Mouse (Mus musculus): Measurements from ENCODE around the gene Pard6b.
"Not testable (repeated sequence)": the region's sequence is repeated elsewhere in the genome, so short reads cannot be mapped to it uniquely, and the experiment has no call there.

Pard6b gene

GRCm38 (mm10) chr2:168103341-168103740, 22.5 kb downstream of the Pard6b start:
- DNase-seq = no peak

DNA sequence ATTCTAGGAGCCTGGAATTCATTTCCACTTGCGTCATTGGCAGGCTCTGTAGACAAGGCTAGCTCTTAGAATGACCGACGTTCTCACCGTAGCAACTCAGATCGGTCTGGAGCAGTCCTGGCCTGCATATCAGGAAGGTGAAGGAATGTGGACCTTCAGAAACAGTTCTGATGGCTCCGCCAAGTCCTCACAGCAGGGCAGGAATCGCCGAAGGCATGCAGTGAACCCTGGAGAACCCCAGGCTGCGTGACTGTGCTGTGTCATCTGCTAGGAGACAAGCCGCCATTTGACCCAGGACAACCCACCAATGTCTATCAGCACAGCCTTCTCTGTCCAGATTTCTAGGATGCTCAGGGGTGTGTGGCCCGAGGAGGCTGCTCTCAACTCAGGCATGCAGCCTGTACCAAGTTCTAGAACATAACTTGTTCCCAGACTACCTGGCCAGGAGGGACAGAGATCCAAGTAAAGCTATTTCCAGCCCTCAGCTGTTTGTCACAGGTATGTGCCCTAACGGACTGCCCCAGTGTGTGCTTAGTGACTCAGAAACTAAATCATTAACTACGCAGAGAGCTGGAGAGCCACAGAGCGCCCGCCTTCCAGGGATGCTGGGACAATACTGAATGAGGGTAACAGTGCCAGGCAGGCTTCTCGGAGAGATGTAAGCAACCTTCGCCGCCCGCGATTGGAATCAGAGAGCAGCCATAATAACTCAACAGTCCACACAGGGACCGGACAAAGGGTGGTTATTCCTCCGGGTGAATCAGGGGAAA, 23.8 kb downstream of the Pard6b start:
- no peak for DNase-seq

DNA sequence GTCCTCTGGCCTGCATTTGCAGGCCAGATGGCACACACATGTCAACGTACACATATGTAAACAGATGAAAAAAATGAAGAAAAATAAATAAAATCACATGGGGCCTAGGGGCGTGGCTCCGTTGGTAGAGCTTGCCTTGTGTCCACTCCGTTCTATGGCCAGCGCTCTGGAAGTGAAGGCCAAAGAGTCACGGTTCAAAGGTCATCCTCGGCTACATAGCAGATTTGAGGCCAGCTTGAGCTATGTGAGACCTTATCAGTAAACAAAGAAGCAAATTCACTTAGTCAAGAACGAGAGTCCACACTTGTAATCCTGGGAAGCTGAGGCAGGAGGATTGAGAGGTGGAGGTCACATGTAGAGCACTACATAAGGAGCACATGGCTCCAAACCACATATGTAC, 24.5 kb downstream of the Pard6b start:
- no peak for DNase-seq

DNA sequence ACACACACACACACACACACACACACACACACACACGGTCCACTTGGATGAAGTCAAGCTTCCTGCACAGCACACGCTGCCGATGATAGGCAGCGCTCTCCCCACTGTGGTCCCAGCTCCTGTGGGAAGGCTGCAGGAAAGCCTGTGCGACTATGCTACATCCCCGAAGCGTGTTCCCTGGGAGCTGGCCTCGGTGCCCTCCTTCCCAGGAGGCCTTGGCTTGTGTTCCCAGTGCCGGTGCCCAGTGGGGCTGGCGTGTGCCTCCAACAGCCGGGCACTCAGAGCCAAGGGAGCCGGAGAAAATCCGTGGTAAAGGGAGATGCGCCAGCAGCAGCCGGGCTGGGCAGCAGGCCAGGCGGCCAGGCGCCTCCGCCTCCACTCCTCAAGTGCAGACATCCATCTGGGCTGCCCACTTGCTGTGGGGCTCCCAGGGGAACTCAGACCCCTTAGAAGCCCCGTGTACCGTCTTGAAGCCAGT, 25.9 kb downstream of the Pard6b start:
- DNase-seq = no peak

GRCm38 (mm10) chr2:168107356-168107755, 26.6 kb downstream of the Pard6b start:
- DNase-seq = no peak

- DNase-seq = not testable (repeated sequence)
These were observed 27.1 kb downstream of the Pard6b start for GRCm38 (mm10) chr2:168107901-168108300.

DNA sequence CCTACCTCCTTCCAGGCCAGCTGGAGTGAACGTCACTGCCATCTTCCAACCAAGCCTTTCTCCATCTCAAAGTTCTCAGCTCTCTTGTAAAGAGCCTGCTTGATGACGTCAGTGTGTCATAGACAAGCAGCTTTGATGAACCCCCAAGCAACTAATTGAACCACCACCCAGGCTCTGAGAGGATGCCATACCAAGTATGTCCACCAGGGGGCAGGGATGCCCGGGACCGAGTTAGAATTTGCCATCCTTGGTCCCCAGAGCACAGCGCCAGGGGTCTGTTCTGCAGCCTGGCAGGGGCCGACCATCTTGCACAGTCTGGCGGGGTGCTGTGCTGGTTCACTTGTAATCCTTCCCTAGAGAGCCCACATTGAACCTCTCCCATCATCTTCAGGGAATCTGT, 31.1 kb downstream of the Pard6b start:
- peak; percentile 33 to 77 for DNase-seq

DNA sequence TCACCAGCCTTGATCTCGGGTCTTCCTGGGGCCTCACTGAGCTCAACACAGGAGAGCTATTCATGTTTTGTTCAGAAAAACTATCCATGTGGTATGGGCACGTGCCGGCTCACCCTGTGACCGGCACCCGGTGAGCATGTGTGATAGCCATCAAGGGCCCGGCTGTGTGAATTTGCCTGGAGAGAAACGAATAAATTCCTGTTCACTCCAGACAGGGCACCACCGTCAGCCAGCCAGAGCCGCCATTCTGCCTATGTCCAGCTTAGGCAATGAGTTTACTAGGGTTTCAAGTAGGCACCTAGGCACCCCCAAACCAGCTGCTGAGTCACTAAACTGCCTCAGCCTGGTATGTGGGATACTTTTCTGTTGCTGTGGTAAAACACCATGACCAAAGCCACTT, 32.5 kb downstream of the Pard6b start:
- DNase-seq = no peak

GRCm38 (mm10) chr2:168113692-168114091, 32.9 kb downstream of the Pard6b start:
- no peak for DNase-seq

- no peak for DNase-seq
These were observed 34.0 kb downstream of the Pard6b start for GRCm38 (mm10) chr2:168114699-168115350.

GRCm38 (mm10) chr2:168115826-168116225, 35.0 kb downstream of the Pard6b start:
- DNase-seq = no peak

- DNase-seq = peak; percentile 37 to 62
These were observed 36.3 kb downstream of the Pard6b start for GRCm38 (mm10) chr2:168117147-168117546.

DNA sequence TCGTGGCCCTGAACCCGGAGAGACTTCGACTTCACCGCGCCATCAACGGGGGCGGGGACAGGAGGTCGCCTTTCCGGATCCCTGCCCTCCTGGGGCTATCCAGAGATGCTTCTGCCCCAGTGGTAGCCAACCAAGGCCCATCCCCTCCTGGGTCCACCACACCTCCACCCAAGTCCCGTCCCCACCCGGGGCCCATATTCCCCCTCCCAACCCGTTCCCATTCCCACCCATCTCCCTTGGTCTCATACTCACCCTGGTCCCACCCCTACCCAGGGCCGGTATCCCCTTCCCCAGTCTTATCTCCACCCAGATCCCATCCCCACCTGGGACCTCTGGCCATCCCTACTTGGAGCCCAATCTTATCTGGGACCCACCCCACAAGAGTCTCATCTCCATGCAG, 36.7 kb downstream of the Pard6b start:
- DNase-seq = no peak

GRCm38 (mm10) chr2:168117967-168118366, 37.2 kb downstream of the Pard6b start:
- DNase-seq = no peak

DNA sequence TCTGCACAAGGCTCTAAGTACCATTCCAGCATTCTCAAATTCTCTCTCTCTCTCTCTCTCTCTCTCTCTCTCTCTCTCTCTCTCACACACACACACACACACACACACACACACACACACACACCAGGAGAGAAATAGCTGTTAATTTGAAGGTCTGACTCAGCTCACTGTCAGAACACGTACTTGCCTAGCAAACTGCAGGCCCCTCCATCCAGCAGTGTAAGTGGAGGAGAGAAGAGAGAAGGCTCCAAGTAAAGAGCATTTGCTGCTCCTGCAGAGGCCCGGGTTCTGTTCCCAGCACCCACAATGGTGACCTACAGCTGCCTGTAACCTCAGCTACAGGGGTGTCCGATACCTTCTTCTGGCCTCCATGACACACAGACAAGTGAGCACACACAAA, 37.7 kb downstream of the Pard6b start:
- no peak for DNase-seq

- DNase-seq = peak in 1 of 2 experiments; percentile 16
These were observed 38.3 kb downstream of the Pard6b start for GRCm38 (mm10) chr2:168119123-168119522.

DNA sequence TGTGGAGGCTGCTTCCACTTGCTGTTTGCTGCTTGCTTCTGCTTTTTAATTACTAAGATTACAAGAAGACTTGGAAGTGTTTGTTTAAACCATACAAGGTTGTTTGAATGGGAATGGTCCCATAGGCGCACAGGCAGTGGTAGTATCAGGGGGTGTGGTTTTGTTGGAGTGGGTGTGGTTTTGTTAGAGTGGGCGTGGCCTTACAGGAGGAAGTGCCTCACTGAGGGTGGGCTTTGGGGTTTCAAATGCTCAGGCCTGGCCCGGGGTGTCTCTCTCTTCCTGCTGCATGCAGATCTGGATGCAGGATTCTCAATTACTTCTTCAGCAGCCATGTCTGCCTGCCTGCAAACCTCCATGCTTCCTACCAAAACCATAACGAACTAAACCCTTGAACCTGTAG, 40.1 kb downstream of the Pard6b start:
- no peak for DNase-seq

- DNase-seq = no peak
These were observed 42.8 kb downstream of the Pard6b start for GRCm38 (mm10) chr2:168123652-168124051.

GRCm38 (mm10) chr2:168125288-168126089, 44.7 kb downstream of the Pard6b start:
- no peak for DNase-seq

GRCm38 (mm10) chr2:168127767-168128166, 47.0 kb downstream of the Pard6b start:
- no peak for DNase-seq

DNA sequence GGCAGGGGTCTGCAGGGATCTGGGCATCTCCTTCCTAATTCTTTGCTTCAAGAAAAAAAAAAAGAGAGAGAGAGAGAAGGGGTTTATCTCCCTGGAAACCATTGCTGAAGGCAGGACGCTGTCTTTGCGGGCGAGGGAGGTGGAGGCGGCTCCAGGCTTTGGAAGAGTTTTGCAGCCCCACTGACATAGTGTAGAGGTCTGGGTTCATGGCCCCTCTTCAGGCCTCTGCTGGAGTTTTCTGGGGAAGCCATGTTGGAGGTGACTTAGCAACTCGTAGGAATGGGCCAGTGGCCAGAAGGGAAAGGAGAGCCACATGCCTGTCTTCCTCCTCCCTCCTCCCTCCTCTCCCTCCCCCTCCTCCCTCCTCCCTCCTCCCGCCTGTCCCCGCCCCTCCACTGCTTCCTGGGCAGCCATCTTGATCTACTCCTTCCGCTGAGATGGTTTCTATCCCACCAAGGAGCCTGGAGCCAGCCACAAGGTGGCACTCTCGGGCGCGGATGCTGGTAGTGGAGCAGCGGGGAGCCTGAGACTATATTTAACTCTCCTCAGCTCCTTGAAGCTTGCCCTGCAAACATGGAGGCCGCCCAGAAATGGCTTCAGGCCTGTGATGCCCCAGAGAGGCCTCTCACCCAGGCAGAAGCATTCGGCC, 47.5 kb downstream of the Pard6b start:
- peak; percentile 36 to 59 for DNase-seq

GRCm38 (mm10) chr2:168130046-168130445, 49.2 kb downstream of the Pard6b start:
- no peak for DNase-seq

- no peak for DNase-seq
These were observed 56.4 kb downstream of the Pard6b start for GRCm38 (mm10) chr2:168137161-168137560.
